In genomic region chr17:84626857-84627305, GRCm38 (mm10) we compare ENCODE assay signal across 7 mouse cellular contexts. TPM values are rescaled to one million over a fixed set of nuclear protein-coding genes. Genes with fewer than 3 reads are reported as not detected.
DNase-seq lines count a peak whose midpoint lies in the region; ATAC-seq lines count a peak whose summit lies in the region.

No protein-coding gene starts in this region.

- H3K27me3 ChIP-seq in heart, embryonic 16.5 days (ENCODE audit: control insufficient read depth, insufficient read depth, low read length): no peaks in the 10 kb centered on the region
- H3K27me3 ChIP-seq in liver, embryonic 13.5 days: no peaks in the 10 kb centered on the region

- no peak; the same call in 1 of the 2 replicates for ATAC-seq in heart, embryonic 16.5 days (replicated peaks; ENCODE audit: extremely low read depth, insufficient read depth, low FRiP score)
- ATAC-seq in liver, embryonic 13.5 days (ENCODE audit: low read depth): no peak
- no peak for ATAC-seq in erythroblast, adult 5-6 weeks (replicated peaks; ENCODE audit: low FRiP score, poor library complexity, severe bottlenecking)

- H3K4me2 ChIP-seq in heart, embryonic 16.5 days (ENCODE audit: low read depth, low read length): peak overlapping the region; percentile 85
- H3K4me2 ChIP-seq in liver, embryonic 13.5 days: peak overlapping the region; percentile 67

- H3K36me3 ChIP-seq in heart, embryonic 16.5 days (ENCODE audit: control insufficient read depth, insufficient read depth): no peaks in the 10 kb centered on the region
- no peaks in the 10 kb centered on the region for H3K36me3 ChIP-seq in liver, embryonic 13.5 days

- H3K27ac ChIP-seq in heart, embryonic 16.5 days (ENCODE audit: low read length): no peak overlapping the region
- H3K27ac ChIP-seq in liver, embryonic 13.5 days: no peak overlapping the region

- peaks cover 2% of the 10 kb centered on the region; the same call in 1 of the 2 replicates for H3K4me1 ChIP-seq in heart, embryonic 16.5 days (ENCODE audit: control insufficient read depth, insufficient read depth, low read length)
- peaks cover 9% of the 10 kb centered on the region; the same call in 1 of the 2 replicates for H3K4me1 ChIP-seq in liver, embryonic 13.5 days (replicated peaks)

- WGBS in heart, embryonic 16.5 days: 32% methylated on average over 9 of the region's 9 CpGs
- 44% methylated on average over 9 of the region's 9 CpGs for WGBS in liver, embryonic 13.5 days (ENCODE audit: insufficient replicate concordance)

- peak overlapping the region; percentile 73; the same call in 1 of the 2 replicates for H3K9ac ChIP-seq in heart, embryonic 16.5 days (ENCODE audit: low read length)
- no peak overlapping the region for H3K9ac ChIP-seq in liver, embryonic 13.5 days

- peak overlapping the region; percentile 70 for H3K4me3 ChIP-seq in heart, embryonic 16.5 days (ENCODE audit: low read length)
- H3K4me3 ChIP-seq in liver, embryonic 13.5 days (replicated peaks): peak overlapping the region; percentile 52

- DNase-seq in ovary, postnatal 10 days (ENCODE audit: low spot score): peak; percentile 24
- no peak for DNase-seq in ovary, adult 18-20 months (ENCODE audit: low spot score)
- DNase-seq in cerebellum, adult 9-11 months: peak; percentile 46
- no peak for DNase-seq in liver, embryonic 13.5 days
- DNase-seq in natural killer cell, adult 2 months (ENCODE audit: low spot score in 2 of 2): no peak

- H3K9me3 ChIP-seq in heart, embryonic 16.5 days (replicated peaks; ENCODE audit: control insufficient read depth, low read length): no peaks in the 10 kb centered on the region
- no peaks in the 10 kb centered on the region for H3K9me3 ChIP-seq in liver, embryonic 13.5 days (replicated peaks)

RNA-seq across cellular contexts. Expression of gene Dync2li1, which starts 0.6 kb away (rescaled TPM):
- 11.7 and 13.0 TPM in 2 replicates for polyA plus RNA-seq in heart, embryonic 16.5 days (2015; fragmentation: Nextera tagmentation; extraction: Ambion mirVana)
- 2.5 TPM in 2 replicates for polyA plus RNA-seq in liver, embryonic 13.5 days (2015; fragmentation: Nextera tagmentation; extraction: Ambion mirVana)
- 1.5 TPM in 1 of 2 replicates, not detected in the other for total RNA-seq in erythroblast, adult 5-6 weeks (2015; ENCODE audit: low replicate concordance)
- total RNA-seq in erythroblast, adult 5-6 weeks (2017; ENCODE audit: low replicate concordance): 2.1 and 3.1 TPM in 2 replicates

RNA-seq across cellular contexts. Expression of gene Abcg8, which starts 49.2 kb away (rescaled TPM):
- polyA plus RNA-seq in heart, embryonic 16.5 days (2015; fragmentation: Nextera tagmentation; extraction: Ambion mirVana): 0.17 TPM in 1 of 2 replicates, not detected in the other
- 0.40 and 0.44 TPM in 2 replicates for polyA plus RNA-seq in liver, embryonic 13.5 days (2015; fragmentation: Nextera tagmentation; extraction: Ambion mirVana)
- not detected in 2 replicates for total RNA-seq in erythroblast, adult 5-6 weeks (2015; ENCODE audit: low replicate concordance)
- not detected in 2 replicates for total RNA-seq in erythroblast, adult 5-6 weeks (2017; ENCODE audit: low replicate concordance)

RNA-seq across cellular contexts. Expression of gene Abcg5, which starts 55.9 kb away (rescaled TPM):
- 0.18 and 0.20 TPM in 2 replicates for polyA plus RNA-seq in heart, embryonic 16.5 days (2015; fragmentation: Nextera tagmentation; extraction: Ambion mirVana)
- 0.23 and 0.34 TPM in 2 replicates for polyA plus RNA-seq in liver, embryonic 13.5 days (2015; fragmentation: Nextera tagmentation; extraction: Ambion mirVana)
- total RNA-seq in erythroblast, adult 5-6 weeks (2015; ENCODE audit: low replicate concordance): not detected in 2 replicates
- not detected in 2 replicates for total RNA-seq in erythroblast, adult 5-6 weeks (2017; ENCODE audit: low replicate concordance)

Comparison
In these comparisons a context has a peak if more than half of its experiments do, and no peak if none do; other contexts are left out.
1. DNase-seq: peak in ovary, postnatal 10 days (single experiment) and cerebellum, adult 9-11 months (single experiment); none in ovary, adult 18-20 months (single experiment), liver, embryonic 13.5 days (single experiment) and natural killer cell, adult 2 months (0 of 2).